Mouse (Mus musculus) thymus, adult 2 months (tissue): ENCODE results near the gene Med15.

Experiments used
- CTCF ChIP-seq: fragments of 200-500 bp; IDR thresholded peaks from 2 replicates; pipeline ENCODE4 v1.5.1; 2012; ENCODE audit warnings: mild to moderate bottlenecking, control low read depth, low read length, moderate library complexity, borderline replicate concordance; ENCODE audit not compliant: control insufficient read depth, poor library complexity, insufficient read depth; ENCODE audit errors: extremely low read depth
- POLR2A ChIP-seq: fragments of 200-500 bp; IDR thresholded peaks from 2 replicates; pipeline ENCODE4 v1.6.1; 2012; ENCODE audit warnings: mild to moderate bottlenecking, low read length, control low read depth, moderate library complexity; ENCODE audit not compliant: control insufficient read depth, poor library complexity, insufficient read depth; ENCODE audit errors: extremely low read depth

DNA sequence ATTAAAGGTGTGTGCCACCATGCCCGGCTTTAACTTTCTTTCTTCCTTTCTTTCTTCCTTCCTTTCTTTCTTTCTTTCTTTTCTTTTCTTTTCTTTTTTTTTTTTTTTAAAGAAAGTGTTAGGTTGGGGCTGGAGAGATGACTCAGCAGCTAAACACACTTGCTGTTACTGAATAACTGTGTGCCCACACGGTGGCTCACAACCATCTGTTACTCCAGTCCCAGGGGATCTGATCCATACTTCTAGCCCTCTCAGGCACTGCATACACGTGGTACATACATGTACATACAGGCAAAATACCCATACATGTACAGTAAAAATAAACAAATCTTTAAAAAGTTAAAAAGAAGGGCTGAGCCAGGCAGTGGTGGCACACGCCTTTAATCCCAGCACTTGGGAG lies 121.3 kb downstream of the Med15 start:
- TF ChIP-seq CTCF (no peak), POLR2A (no peak)
